Mouse (Mus musculus): Measurements from ENCODE around the gene Cul7.

DNA sequence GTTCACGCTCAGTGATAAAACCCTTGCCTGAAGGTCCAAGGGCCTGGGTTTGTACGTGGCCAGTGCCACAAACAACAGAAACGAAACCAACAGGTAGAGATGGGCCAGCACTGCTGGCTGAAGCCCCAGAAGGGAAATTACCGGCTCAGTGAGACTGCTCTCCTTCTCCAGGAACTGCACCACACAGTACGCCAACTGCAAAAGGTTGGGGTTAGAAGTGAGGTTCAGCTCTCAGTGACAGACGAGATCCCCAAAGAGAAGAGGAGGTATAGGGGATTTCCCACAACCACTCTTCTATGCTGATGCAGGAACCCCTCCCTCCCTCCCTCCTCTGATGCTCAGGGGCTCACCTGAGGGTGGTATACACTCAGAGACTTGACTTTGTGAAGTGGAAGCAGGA is 35.8 kb downstream of the Cul7 start:
- TF ChIP-seq POLR2A (IDR thresholded peaks at IDR 0.05; ENCODE audit: borderline replicate concordance, extremely low read depth, insufficient read depth, insufficient read length, poor library complexity, severe bottlenecking) (no peak), CTCF (IDR thresholded peaks at IDR 0.05; ENCODE audit: borderline replicate concordance, extremely low read depth, insufficient read depth, insufficient read length) (no peak)
